Mouse (Mus musculus): ENCODE measurements at regions not wholly inside any gene's neighbourhood (a gene's known extent, or its start where the extent isn't known, plus 50 kb on each side); places are given as distances from the start of the nearest gene placed in this dataset.

- DNase-seq, result peak; percentile 52
These were observed 98.1 kb downstream of the Kdr start for GRCm38 (mm10) chr5:75880088-75880684.

DNA sequence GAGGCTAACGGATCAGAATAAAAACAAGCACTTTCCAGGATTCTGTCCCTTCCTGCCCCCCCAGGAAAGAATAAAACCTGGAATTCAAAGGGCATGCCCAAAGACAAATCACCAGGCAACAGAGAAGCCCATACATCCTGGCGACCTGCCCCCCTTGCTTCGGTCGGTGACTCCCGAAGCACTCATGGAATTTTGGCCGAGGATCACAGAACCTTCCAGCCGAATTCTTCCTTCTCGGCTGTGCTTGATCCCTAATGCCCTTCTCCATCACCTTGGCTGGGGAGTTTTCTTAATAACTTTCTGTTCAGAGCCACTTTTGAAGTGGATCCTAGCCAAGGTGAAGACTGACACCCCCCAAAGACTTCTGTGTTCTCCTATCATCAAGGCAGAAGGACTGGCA, 99.9 kb downstream of the Kdr start:
- peak; percentile 65 for DNase-seq

GRCm38 (mm10) chr5:75877609-75877971, 100.7 kb downstream of the Kdr start:
- peak; percentile 13 for DNase-seq

DNA sequence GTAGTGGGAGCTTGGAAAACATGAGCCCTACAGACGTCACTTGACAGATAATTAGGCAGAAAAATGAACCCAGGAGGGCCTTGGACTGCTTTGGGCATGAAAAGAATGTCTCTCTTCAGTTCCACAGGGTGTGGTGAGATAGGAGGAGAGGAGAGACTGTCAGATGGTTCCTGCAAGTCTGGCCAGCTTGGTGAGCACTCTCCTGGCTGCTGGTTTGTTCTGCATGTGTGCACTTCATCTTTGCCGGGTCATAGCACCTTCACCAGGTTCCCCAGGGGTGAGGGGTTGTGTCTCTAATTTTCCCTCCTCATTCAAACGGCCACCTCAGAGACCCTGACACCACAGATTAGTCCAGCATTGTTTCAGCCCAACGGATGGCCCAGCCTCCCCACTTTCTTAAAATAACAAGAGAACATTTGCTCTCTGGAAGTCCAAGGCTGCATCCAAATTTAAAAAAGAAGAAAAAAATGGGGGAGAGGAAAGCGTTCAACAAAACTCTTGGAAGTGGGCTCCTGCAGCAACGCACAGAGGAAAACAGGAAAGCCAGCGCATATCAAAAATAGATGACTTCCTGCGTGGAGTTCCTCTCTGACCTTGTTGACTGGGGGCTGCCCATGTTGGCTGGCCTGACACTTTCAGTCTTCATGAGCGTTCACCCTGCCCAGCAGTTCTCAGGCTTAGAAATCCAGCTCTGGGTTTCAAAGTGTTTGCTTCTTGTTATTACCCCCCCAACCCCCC, 101.2 kb downstream of the Kdr start:
- DNase-seq, result peak; percentile 41

- DNase-seq, result peak; percentile 80
These were observed 107.1 kb downstream of the Kdr start for GRCm38 (mm10) chr5:75871120-75871519.

DNA sequence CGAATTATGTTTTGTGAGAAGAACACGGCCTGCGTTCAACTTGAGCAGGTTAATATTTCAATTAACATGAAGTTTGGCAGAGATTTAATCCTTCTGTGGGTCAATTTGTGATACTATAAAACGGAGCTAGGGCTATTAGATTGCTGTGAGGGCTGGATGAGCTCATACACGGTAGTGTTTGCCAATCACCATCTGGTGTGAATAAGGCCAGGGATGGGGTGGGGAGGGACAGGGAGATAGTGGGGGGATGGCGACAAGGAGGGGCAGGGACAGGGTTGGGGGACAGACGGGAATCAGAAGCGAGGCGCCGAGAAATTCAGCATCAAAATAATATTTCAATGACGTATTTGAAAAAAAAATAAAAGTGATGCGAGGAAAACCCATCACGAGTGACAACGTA, 107.6 kb downstream of the Kdr start:
- DNase-seq, result no peak

- no peak for DNase-seq
These were observed 108.7 kb downstream of the Kdr start for GRCm38 (mm10) chr5:75869535-75869934.

GRCm38 (mm10) chr5:75865096-75865495, 113.2 kb downstream of the Kdr start:
- no peak for DNase-seq

- DNase-seq, result no peak
These were observed 114.9 kb downstream of the Kdr start for GRCm38 (mm10) chr5:75863358-75863757.

DNA sequence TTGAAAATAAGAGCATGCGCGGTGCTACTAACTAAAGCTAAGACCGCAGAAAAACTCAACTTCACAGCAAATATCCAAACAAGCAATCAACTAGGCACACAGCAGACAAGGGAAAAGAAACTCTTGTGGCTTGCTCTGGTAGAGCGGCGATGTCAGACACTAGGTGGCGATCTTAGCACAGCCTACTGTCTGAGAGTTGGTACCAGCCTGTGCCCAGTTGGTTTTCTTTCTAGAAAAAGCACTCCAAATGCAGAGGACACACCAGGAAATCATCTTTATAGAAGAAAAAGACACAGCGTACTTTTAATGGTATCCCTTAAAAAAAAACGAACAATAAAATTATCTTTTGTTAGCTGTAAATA, 115.6 kb downstream of the Kdr start:
- DNase-seq, result peak; percentile 82

GRCm38 (mm10) chr5:75861916-75862629, 116.2 kb downstream of the Kdr start:
- no peak for DNase-seq

- no peak for DNase-seq
These were observed 118.9 kb downstream of the Kdr start for GRCm38 (mm10) chr5:75859316-75859836.

DNA sequence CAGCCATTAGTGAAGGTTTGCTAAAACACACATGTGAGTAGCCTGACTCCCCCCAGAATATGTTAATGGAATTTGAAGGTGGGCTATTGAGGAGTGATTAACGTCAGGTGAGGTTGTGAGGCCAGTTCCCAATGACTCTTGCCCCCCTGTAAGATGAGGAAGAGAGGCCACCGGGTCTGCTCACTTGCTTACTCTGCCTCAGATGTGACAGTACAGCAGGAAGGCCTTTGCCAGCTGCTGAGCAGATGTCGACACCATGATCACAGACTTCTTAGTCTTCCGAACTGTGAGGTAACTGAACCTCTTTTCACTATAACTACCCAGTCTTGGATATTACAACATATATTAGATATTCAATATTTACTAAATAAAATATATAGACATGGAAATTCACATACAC, 127.4 kb downstream of the Kdr start:
- DNase-seq, result no peak

DNA sequence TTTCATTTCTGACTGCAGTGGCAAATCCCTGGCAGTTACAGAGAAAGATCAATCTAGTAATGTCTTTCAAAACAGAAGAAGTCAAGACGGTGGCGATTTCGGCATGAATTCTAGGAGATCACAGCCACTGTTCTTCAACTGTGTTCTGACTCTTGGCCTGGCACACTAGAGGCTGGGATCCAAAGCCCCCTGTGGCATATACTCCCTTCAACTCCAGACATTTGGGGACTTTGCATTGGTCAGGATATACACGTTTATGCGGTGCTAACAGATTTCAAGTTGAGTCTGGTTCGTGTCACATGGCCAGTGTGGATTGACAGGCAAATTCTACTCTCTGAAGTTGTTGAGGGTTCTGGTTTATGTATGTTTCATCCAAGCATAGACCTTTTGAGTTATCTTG, 130.3 kb downstream of the Kdr start:
- DNase-seq, result no peak

- DNase-seq, result no peak
These were observed 130.9 kb downstream of the Kdr start for GRCm38 (mm10) chr5:75847341-75847740.

- no peak for DNase-seq
These were observed 132.2 kb downstream of the Kdr start for GRCm38 (mm10) chr5:75846016-75846415.

- no peak for DNase-seq
These were observed 134.5 kb downstream of the Kdr start for GRCm38 (mm10) chr5:75843807-75844206.

- DNase-seq, result no peak
These were observed 137.8 kb downstream of the Kdr start for GRCm38 (mm10) chr5:75840421-75840820.

DNA sequence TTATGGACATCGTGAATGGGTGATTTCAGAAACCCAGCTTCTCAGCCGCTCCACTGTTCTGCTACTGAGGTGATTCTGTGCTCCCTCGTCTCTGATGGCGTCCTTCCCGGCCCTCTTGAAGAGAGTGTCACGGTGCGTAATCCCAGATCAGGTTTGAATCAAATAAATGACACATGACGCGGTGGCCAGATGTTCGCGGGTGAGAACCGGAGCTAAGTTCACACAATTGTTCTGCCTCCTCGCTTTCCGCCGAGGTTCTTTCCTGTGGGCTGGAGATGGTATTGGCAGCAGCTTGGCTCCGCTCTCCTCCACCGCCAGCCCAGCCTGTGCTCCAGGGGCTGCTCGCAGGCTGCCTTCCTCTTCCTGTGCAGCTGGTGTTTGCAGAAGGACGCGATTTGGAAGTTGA, 142.7 kb downstream of the Kdr start:
- peak; percentile 78 for DNase-seq

DNA sequence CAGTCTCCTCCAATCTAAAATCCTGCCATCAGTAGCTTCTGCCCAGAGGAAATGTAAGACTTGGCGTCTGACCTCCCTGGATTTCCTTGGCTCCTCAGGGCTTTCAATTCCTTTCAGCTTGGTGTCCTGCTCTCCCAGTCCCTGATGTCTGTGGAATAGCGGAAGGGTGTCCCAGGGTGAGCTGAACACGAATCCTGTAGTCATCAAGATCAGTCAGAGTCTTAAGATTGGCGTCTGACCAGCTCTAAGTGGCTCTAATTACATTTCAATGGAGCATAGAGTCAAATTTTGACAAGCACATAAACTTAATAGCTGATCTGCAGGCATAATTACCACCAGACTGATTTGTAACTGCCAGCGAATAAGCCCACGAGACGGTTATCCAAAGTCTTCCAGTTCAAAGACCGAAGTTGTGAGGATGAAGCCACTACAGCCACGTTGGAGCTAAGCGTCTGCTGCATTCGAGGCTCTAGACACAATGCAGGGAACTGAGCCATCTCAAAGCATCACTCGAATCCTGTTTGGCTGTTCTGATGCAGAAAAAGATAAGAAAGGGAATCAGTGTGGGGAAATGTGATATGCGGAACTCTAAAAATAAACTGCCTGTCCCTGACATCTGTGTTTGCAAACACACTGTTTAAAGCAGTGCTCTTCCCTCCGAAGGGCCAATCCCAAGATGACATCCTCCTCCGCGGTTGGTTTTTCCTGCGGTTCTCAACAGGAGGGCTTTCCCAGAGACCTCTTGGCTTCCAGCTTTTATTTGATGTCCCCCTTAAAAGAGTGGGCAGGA, 143.3 kb downstream of the Kdr start:
- peak; percentile 57 for DNase-seq

GRCm38 (mm10) chr5:75832341-75832740, 145.9 kb downstream of the Kdr start:
- DNase-seq, result no peak

DNA sequence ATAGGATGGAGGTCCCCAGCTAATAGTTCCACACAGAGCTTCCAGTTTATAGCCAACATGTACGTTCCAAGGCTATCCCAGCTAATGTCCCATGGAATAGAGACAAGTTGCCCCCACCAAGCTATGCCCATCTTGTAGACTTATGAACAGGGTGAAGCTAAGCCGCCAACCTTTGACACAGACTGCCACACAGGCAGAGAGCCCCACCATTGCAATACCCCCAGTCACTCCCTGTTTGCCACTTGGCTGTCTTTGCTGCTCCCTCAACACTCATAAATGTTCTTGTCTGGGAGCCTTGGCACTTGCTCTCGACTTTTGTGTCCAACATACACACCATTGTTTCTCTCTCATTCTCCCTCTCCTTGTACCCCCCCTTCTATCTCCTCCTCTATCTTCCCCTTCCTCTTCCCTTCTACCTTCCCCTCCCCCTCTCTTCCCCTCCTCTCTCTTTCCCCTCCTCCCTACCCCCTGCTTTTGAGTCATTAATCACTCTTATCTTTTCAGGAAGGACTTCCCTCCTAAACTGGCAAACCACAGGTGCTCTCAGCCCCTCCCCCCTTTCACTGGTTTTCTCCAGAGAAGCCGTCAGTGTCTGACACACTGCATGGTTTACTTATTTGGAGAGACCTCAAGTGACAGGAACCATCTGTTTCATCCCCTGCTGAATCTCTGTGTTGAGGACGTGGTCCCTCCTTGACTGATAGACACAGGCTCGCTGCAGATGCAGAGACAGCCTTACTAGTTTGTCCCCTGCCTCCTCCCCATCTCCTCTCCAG, 148.2 kb downstream of the Kdr start:
- peak; percentile 56 for DNase-seq
